Mouse (Mus musculus) T-cell, adult 66 days (primary cell): ENCODE results near the gene Hmgxb4. TPM values are rescaled to one million over a fixed set of nuclear protein-coding genes. Genes with fewer than 3 reads are reported as not detected.

Experiments used
- total RNA-seq, 2 experiments: library from RNA; stranded (reverse); gene quantifications; 3 replicates in 1 of 2; 4 replicates in 1 of 2; pipeline ENCODE4 v1.2.4; 2023

Gene Hmgxb4
- 10 to 100 TPM; 30.0 to 31.1 TPM for total RNA-seq

GRCm38 (mm10) chr8:74993081-74993474, at the start of gene Hmgxb4:
Hmgxb4 (plus strand) TSS chr8:74993356.

GRCm38 (mm10) chr8:75033511-75034243, 40.5 kb downstream of the Hmgxb4 start, which contains the start of gene Tom1:
Tom1 (plus strand) TSS chr8:75033705.

Other genes starting within 250 kb of the Hmgxb4 start
- gene Isx, start 120.2 kb upstream of the Hmgxb4 start, total RNA-seq, result not detected
- 10 to 100 TPM; 21.7 to 23.2 TPM for gene Tom1, start 40.3 kb downstream of the Hmgxb4 start, total RNA-seq
- gene Hmox1, start 100.3 kb downstream of the Hmgxb4 start, total RNA-seq, result 10 to 100 TPM; 13.1 to 23.6 TPM
- gene Mcm5, start 116.2 kb downstream of the Hmgxb4 start, total RNA-seq, result 10 to 100 TPM; 63.4 to 65.5 TPM
- under 1 TPM in 1 of 2 experiments, not detected in 1; 0.62 TPM for gene Rasd2, start 220.6 kb downstream of the Hmgxb4 start, total RNA-seq